Mouse (Mus musculus): ENCODE data around the gene Madd. TPM values are rescaled to one million over a fixed set of nuclear protein-coding genes. Genes with fewer than 3 reads are reported as not detected.
"Not testable (repeated sequence)": the region's sequence is repeated elsewhere in the genome, so short reads cannot be mapped to it uniquely, and the experiment has no call there.

Gene Madd
- polyA plus RNA-seq, 1 experiment from 2014 or later = 10.9 TPM

DNA sequence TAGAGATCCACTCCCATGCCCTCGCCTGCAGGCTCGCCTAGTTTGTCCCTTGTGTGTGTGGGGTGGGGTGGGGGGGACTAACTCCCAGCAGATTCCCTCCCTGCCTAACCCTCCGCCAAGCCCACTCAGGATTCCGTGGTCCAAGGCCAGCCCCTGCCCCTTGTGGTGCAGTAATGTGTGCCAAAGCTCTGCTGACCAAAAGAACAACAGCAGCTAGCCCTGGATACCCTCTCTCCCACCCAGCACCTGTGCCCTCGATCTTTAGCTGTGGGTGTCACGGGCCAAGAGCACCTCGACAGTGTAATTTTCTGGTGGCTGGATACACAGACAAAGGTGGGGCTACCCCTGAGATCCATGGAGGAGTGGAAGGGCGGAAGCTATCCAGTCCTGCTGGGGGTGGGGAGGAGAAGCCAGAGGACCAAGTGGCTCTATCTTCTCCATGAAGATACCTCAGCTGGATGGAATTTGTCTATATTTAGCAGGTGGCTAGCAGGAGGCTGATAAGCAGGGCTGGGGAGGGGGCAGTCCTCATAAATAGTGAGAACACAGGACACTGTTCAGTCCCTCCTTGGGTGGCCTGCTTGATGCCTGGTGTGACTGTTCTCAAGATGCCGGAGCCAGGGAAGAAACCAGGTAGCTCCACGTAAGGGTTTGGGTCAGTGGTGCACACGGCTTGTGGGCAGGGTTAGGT, 65.9 kb downstream of the Madd start, which contains the start of gene Mybpc3:
Gene Mybpc3 (plus strand): TSS at position 560 of the 691 bp plus-strand sequence.
- Histone ChIP-seq H3K9me3 (replicated peaks) (no peaks in the 10 kb centered on the region), H3K4me1 (peaks cover 14% of the 10 kb centered on the region), H3K27ac (no peak within 1 kb of the TSS), H3K36me3 (no peaks in the 10 kb centered on the region), H3K4me3 (no peak within 1 kb of the TSS), H3K27me3 (ENCODE audit: low read depth, poor library complexity, severe bottlenecking) (peaks cover 32% of the 10 kb centered on the region)
- DNase-seq (ENCODE audit: low spot score) = no peak
- 87% methylated on average over 11 of the region's 11 CpGs for WGBS

DNA sequence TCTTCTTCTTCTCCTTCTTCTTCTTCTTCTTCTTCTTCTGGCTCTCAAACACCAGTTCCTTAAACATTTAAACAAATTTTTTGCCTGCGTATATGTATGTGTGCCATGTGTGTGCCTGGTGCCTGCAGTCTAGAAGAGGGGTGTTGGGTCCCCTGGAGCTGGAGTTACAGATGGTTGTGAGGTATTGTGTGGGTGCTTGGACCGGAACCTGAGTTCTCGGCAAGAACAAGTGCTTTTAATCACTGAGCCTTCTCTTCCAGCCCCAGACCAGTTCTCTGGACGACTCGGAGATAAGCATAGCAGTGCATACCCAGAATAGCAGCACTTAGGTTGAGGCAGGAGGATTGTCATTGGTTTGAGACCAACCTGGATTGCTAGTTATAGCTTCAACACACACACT, 66.8 kb downstream of the Madd start:
- H3K4me1 ChIP-seq = peaks cover 14% of the 10 kb centered on the region
- H3K4me3 ChIP-seq = no peak overlapping the region
- no peaks in the 10 kb centered on the region for H3K36me3 ChIP-seq
- peaks cover 32% of the 10 kb centered on the region for H3K27me3 ChIP-seq (ENCODE audit: low read depth, poor library complexity, severe bottlenecking)
- no peak overlapping the region for H3K27ac ChIP-seq
- no peak for DNase-seq (ENCODE audit: low spot score)
- H3K9me3 ChIP-seq (replicated peaks) = no peaks in the 10 kb centered on the region
- 80% methylated on average over 5 of the region's 5 CpGs for WGBS

DNA sequence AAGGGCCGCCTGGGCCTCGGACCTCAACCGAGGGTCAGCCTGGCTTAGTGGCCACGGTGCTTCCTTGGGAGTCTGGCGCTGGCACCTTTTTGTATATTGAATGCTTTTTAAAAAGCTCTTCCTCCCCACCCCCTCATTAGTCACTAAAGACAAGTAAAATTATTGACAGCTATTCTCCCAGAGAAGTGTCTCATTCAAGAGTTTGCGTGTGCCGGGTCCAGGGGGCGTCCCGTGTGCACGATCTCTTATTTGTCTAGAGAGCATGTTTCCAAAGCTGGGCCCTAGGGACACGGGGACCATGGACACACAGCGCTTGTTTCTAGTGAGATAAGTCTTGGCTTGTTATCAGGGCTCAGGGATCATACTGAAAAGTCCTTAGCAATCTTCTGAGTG, 68.1 kb downstream of the Madd start:
- Histone ChIP-seq H3K4me3 (peak overlapping the region; percentile 59), H3K4me1 (peaks cover 14% of the 10 kb centered on the region), H3K9me3 (replicated peaks) (no peaks in the 10 kb centered on the region), H3K36me3 (no peaks in the 10 kb centered on the region), H3K27ac (peak overlapping the region; percentile 70), H3K27me3 (ENCODE audit: low read depth, poor library complexity, severe bottlenecking) (peaks cover 29% of the 10 kb centered on the region)
- DNase-seq (ENCODE audit: low spot score) = peak; percentile 35
- 43% methylated on average over 12 of the region's 12 CpGs for WGBS

DNA sequence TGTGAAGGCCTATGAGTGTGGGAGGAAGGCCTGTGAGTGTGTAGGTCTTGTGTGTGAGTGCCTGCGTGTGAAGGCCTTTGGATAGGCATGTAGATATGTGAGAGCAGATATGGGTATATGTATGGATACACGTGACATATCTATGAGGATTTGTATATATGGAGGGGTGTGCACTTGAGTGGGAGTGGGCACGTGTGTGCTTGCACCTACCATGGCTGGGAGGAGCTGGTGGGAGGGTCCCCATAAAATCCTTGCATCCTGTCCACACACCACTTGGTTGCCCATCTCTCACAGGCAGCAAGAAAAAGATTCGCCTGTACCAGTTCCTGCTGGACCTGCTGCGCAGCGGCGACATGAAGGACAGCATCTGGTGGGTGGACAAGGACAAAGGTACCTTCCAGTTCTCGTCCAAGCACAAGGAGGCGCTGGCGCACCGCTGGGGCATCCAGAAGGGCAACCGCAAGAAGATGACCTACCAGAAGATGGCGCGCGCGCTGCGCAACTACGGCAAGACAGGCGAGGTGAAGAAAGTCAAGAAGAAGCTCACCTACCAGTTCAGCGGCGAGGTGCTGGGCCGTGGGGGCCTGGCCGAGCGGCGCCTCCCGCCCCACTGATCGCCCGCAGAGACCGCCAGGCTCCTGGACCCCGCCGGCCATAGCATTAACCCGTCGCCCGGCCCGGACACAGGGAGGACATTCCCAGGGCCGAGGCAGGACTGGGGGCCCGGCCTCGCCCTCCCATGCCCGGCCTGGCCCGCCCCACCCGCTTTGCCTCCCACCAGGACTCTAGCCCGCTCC, 68.7 kb downstream of the Madd start:
- Histone ChIP-seq H3K36me3 (no peaks in the 10 kb centered on the region), H3K27ac (peak overlapping the region; percentile 70), H3K27me3 (ENCODE audit: low read depth, poor library complexity, severe bottlenecking) (peaks cover 29% of the 10 kb centered on the region), H3K4me3 (peak overlapping the region; percentile 59), H3K4me1 (peaks cover 14% of the 10 kb centered on the region), H3K9me3 (replicated peaks) (no peaks in the 10 kb centered on the region)
- peak; percentile 97 for DNase-seq (ENCODE audit: low spot score)
- WGBS = 7% methylated on average over 42 of the region's 42 CpGs

DNA sequence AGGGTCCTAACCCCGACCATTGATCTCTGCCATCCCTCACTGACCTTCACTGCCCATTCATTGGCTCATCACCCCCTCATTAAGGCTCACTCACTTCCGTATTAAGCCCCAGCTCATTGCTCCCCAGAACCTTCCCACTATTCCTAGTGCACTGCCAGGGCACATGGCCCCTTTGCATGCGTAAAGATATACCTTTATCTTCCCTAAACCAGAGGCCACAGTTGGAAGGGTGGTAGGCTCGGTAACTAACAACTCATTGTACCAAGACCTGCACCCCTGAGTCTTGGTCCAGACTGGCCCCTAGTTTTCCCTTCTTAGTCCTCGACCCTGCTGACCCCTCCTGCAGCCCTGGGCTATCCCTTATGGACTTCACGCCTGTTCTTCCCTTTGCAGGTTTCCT, 69.8 kb downstream of the Madd start:
- no peak for DNase-seq (ENCODE audit: low spot score)
- H3K9me3 ChIP-seq (replicated peaks) = no peaks in the 10 kb centered on the region
- whole genome bisulfite sequencing = 72% methylated on average over 6 of the region's 6 CpGs
- H3K36me3 ChIP-seq = no peaks in the 10 kb centered on the region
- H3K27ac ChIP-seq = no peak overlapping the region
- no peak overlapping the region for H3K4me3 ChIP-seq
- peaks cover 29% of the 10 kb centered on the region for H3K27me3 ChIP-seq (ENCODE audit: low read depth, poor library complexity, severe bottlenecking)
- peaks cover 14% of the 10 kb centered on the region for H3K4me1 ChIP-seq

DNA sequence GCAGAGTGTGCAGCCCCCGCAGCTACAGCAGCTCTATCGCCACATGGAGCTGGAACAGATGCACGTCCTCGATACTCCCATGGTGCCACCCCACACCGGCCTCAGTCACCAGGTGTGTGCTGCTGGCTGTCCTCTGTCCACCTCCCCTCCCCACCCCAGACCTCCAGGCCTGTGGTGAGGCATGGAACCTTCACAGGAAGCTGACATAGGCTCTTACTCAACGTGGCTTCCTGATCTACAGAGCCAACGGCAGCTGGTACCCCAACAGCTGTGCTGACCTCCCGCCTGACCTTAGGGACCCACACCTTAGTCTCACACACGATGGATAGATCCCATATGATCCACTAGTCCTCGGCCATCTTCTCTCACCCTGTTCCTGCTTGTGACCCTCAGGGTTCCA, 70.3 kb downstream of the Madd start:
- no peaks in the 10 kb centered on the region for H3K9me3 ChIP-seq (replicated peaks)
- DNase-seq (ENCODE audit: low spot score) = no peak
- 77% methylated on average over 10 of the region's 10 CpGs for WGBS
- peaks cover 14% of the 10 kb centered on the region for H3K4me1 ChIP-seq
- no peaks in the 10 kb centered on the region for H3K36me3 ChIP-seq
- no peak overlapping the region for H3K4me3 ChIP-seq
- peaks cover 29% of the 10 kb centered on the region for H3K27me3 ChIP-seq (ENCODE audit: low read depth, poor library complexity, severe bottlenecking)
- no peak overlapping the region for H3K27ac ChIP-seq

DNA sequence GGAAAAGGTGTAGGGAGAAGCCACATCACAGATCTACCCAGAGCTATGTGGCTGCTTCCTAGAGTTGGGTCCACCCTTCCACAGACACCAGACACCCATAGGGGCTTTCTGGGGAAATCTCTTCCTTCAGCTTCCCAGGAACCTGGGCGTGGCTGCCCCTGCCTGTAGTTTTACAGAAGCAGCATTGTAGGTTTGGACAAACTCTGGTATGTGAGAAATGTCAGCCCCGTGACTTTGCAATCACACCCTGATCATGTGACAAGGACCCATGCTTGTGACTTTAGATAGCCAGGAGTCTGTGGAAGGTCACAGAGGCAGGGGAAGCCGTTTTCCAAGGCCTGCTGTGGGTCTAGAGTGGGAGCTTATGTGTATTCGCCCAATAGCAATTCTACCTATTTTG, 71.1 kb downstream of the Madd start:
- H3K27ac ChIP-seq = no peak overlapping the region

DNA sequence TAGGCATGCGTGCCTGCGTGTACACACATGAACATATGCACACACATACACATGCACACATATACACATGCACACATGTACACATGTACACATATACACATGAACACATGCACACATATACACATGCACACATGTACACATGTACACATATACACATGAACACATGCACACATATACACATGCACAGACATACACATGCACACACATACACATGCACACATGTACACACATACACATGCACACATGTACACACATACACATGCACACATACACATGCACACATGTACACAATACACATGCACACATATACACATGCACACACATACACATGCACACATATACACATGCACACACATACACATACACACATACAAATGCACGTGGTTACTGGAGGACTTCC, 71.8 kb downstream of the Madd start:
- not testable (repeated sequence) for H3K36me3 ChIP-seq; H3K27ac ChIP-seq; H3K9me3 ChIP-seq (replicated peaks); H3K4me3 ChIP-seq; DNase-seq (ENCODE audit: low spot score)
- H3K27me3 ChIP-seq (ENCODE audit: low read depth, poor library complexity, severe bottlenecking) = peaks cover 19% of the 10 kb centered on the region
- peaks cover 14% of the 10 kb centered on the region for H3K4me1 ChIP-seq
- 96% methylated on average over 3 of the region's 3 CpGs for WGBS

More for the DNA sequence above, 71.1 kb downstream of the Madd start:
- peaks cover 14% of the 10 kb centered on the region for H3K4me1 ChIP-seq
- 65% methylated on average over 4 of the region's 4 CpGs for WGBS
- no peak overlapping the region for H3K4me3 ChIP-seq
- no peak for DNase-seq (ENCODE audit: low spot score)
- H3K36me3 ChIP-seq = no peaks in the 10 kb centered on the region
- peaks cover 23% of the 10 kb centered on the region for H3K27me3 ChIP-seq (ENCODE audit: low read depth, poor library complexity, severe bottlenecking)
- no peaks in the 10 kb centered on the region for H3K9me3 ChIP-seq (replicated peaks)

DNA sequence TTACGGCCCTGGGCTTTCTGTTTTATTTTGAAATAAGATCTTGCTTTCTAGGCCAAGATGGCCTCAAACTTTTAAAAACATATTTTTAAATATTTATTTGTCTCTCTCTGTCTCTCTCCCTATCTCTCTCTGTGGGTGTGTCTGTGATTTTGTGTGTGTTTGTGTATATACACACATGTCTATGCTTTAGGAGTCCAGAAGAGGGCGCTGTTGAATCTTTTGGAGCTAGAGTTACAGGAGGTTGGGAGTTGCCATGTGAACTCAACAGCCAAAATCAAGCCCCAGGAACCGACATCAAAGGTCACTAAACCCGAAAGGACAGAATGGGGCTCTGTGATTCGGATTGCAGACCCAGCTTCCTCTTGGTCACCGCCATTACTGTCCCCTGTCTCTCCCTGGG, 73.2 kb downstream of the Madd start:
- Histone ChIP-seq H3K27me3 (ENCODE audit: low read depth, poor library complexity, severe bottlenecking) (0 out of 2 replicates have a peak, but pooled peaks cover 5% of the 10 kb centered on the region), H3K27ac (no peak overlapping the region), H3K4me1 (peaks cover 6% of the 10 kb centered on the region), H3K4me3 (no peak overlapping the region), H3K36me3 (no peaks in the 10 kb centered on the region), H3K9me3 (replicated peaks) (no peaks in the 10 kb centered on the region)
- no peak for DNase-seq (ENCODE audit: low spot score)
- WGBS = 75% methylated on average over 6 of the region's 6 CpGs

DNA sequence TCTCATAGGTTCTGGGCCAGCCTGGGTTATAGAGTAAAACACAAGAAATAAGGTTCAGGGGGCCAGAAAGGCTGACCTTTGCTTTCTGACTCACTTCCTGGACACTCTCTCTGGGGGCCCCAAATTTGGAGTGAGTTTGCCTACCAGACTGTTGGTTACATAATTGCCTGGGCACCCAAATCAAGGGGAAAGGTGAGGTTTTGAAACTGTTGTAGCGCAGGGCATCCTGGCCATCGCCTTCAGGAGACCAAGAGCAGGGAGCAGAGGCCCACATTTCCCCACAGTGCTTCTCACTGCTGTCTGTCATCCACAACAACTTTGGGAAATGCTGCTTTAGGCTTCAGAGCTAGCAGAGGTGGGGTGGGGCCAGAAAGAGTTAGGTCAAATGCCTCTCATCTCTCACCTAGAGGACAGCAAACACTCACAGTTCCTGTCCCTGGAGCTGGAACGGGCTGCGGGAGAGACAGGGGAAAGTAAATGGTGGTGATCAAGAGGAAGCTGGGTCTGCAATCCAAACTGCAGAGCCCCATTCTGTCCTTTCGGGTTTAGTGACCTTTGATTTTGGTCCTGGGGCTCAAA, 73.7 kb downstream of the Madd start:
- no peak overlapping the region for H3K27ac ChIP-seq
- H3K4me3 ChIP-seq = no peak overlapping the region
- H3K9me3 ChIP-seq (replicated peaks) = no peaks in the 10 kb centered on the region
- 0 out of 2 replicates have a peak, but pooled peaks cover 3% of the 10 kb centered on the region for H3K27me3 ChIP-seq (ENCODE audit: low read depth, poor library complexity, severe bottlenecking)
- 0 out of 2 replicates have a peak, but pooled peaks cover 1% of the 10 kb centered on the region for H3K4me1 ChIP-seq
- 90% methylated on average over 5 of the region's 5 CpGs for WGBS
- H3K36me3 ChIP-seq = no peaks in the 10 kb centered on the region
- DNase-seq (ENCODE audit: low spot score) = no peak

DNA sequence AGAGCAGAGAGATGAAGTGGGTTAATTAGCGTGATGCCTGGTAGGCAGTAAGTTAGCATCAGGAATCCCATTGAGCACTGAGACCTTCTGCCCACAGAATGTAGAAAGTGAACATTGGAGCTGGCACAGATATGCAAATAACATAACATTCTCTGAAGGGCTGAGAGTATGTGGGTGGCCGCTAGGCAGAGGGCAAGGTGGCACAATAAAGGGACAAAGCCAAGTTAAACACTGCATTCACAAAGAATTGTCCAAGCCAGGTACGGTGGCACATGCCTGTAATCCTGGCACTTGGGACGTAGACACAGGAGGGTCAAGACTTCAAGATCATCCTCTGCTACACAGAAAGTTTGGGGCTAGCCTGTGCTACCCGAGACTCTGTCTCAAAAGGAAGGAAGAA, 74.4 kb downstream of the Madd start:
- H3K9me3 ChIP-seq (replicated peaks) = no peaks in the 10 kb centered on the region
- H3K27ac ChIP-seq = no peak overlapping the region
- 0 out of 2 replicates have a peak, but pooled peaks cover 3% of the 10 kb centered on the region for H3K27me3 ChIP-seq (ENCODE audit: low read depth, poor library complexity, severe bottlenecking)
- WGBS = 85% methylated on average over 5 of the region's 5 CpGs
- no peaks in the 10 kb centered on the region for H3K36me3 ChIP-seq
- no peak overlapping the region for H3K4me3 ChIP-seq
- no peaks in the 10 kb centered on the region for H3K4me1 ChIP-seq
- no peak for DNase-seq (ENCODE audit: low spot score)

DNA sequence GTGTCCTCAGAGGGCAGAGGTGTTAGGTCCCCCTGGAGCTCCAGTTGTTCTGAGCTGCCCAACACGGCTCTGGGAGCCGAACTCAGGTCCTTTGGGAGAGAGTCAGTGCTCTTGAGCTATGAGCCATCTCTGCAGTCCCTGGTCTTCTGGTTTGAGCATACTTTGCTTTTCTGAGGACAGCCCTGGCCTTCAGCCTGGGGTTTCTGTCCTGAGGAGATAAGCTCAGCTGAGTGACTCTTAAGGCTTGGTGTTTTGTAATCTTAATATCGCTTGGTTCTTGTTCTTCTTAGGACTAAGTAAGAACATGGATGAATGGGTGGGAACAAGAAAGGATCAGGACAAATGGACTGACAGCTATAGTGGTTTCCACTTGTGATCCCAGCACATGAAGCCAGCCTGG, 75.5 kb downstream of the Madd start:
- Histone ChIP-seq H3K36me3 (no peaks in the 10 kb centered on the region), H3K27ac (no peak overlapping the region), H3K27me3 (ENCODE audit: low read depth, poor library complexity, severe bottlenecking) (no peaks in the 10 kb centered on the region), H3K4me1 (no peaks in the 10 kb centered on the region), H3K9me3 (replicated peaks) (no peaks in the 10 kb centered on the region), H3K4me3 (no peak overlapping the region)
- 87% methylated on average over 3 of the region's 3 CpGs for WGBS
- DNase-seq (ENCODE audit: low spot score) = no peak

DNA sequence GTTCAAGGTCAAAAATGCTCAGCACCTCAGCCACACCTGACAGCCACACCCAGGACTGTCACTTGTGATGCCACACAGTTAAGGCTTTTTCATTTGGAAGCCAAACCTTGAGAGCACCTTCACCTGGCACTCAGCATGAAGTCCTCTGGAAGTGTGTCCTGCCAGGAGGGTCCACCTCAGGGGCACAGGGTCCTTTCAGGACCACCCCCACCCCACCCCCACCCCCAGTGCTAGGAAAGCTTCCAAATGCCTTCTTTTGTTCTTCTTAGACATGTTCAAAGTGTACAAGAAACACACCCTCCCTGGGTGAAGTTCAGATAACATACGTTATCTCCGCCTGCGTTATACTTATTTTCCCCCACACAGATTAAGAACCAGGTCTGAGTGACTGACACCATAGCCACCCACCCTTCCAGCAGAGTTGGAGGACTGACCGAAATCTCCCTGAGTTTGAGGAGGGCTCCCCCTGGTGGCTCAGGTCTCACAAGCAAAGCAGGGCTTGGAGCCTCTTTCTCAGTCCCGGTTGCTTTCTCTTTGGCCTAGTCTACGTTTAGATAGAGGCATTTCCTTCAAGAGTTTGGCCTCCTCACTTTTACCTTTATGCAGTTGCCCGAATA, 82.4 kb downstream of the Madd start:
- no peak overlapping the region for H3K4me3 ChIP-seq
- no peaks in the 10 kb centered on the region for H3K27me3 ChIP-seq (ENCODE audit: low read depth, poor library complexity, severe bottlenecking)
- 21% methylated on average over 7 of the region's 7 CpGs for WGBS
- peaks cover 6% of the 10 kb centered on the region for H3K4me1 ChIP-seq
- H3K9me3 ChIP-seq (replicated peaks) = no peaks in the 10 kb centered on the region
- no peaks in the 10 kb centered on the region for H3K36me3 ChIP-seq
- DNase-seq (ENCODE audit: low spot score) = peak; percentile 92
- no peak overlapping the region for H3K27ac ChIP-seq
